Mouse (Mus musculus): ENCODE measurements around the gene Timp3. TPM values are rescaled to one million over a fixed set of nuclear protein-coding genes. Genes with fewer than 3 reads are reported as not detected.
A peak's percentile ranks its signal among the peaks of the same experiment; 100 is the strongest.
"Not testable (repeated sequence)": the region's sequence is repeated elsewhere in the genome, so short reads cannot be mapped to it uniquely, and the experiment has no call there.

Gene Timp3
- total RNA-seq, 2 experiments from 2014 or later = 53.4 to 70.4 TPM

DNA sequence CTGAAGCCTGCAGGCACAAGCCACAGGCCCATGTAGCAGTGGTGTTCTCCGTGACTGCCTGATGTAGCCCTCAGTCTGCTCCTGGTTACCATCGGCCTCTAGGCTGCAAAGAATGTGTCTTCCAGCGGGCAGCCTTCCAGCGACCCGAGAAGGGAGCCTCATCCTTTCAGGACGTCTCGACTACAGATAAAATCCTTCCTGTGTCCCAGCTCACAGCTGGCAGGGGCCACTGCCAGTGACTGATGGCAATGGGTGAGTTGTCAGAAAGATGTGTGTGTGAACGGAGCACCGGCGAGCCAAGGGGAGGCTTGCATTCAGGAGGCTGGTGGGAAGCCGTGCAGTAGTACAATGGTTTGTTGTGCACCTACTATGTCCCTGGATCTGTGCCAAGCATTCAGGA lies 75.7 kb downstream of the Timp3 start:
- intact Hi-C loops (cut with DNase I) = no loop called here
- DNase-seq (ENCODE audit: low spot score in 2 of 2) = no peak

DNA sequence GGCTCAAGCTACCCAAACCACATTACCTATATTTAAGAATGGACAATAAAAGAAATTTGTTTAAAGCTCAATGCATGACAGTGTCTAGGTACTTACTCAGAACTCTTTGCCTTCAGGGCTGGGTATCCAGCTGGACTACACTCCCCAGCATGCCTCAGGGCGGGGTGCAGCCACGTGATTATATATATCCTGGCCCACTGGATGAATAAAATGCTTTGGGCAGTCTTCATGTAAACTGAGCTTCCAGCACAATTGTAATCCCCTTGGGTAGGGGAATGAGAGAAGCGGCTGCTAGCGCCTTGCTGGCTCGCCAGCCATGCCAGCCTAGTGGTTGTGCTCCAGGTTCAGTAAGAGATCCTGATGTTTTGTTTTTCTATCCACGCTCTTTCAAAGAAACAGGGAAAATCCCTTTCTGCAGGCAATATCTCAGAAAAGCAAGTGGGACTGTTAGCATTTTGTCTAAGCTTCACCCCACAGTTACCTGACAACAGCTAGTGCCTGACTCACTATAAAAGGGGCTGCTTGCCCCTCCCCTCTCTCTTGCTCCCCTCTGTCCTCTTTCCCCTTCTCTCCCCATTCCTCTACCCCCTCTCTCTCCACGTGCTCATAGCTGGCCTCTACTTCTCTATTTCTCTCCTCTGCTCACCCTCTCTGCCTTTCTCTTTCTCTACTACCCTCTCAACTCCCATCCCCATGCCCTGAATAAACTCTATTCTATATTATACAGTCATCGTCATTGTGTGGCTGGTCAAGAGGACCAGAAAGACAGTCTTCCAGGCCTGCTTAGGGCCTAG lies 76.4 kb downstream of the Timp3 start:
- intact Hi-C loops (cut with DNase I) = no loop called here
- no peak for DNase-seq (ENCODE audit: low spot score in 2 of 2)

DNA sequence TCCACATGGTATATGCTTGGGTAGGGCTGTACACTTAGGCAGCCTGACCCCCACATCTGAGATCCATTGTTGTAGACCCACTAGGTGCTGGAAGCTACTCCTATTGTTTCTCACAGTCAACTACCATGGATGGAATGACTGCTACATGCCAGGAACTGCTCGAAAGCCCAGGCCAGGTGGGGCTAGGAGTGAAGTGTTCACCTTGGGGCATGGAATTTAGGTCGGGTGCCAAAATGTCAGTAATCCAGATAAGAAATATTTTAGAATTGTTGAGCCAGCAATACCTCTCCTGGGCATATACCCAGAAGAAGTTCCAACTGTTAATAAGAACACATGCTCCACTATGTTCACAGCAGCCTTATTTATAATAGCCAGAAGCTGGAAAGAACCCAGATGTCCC lies 78.6 kb downstream of the Timp3 start:
- intact Hi-C loops (cut with DNase I); DNase-seq (ENCODE audit: low spot score in 2 of 2): not testable (repeated sequence)

GRCm38 (mm10) chr10:86380626-86381025 lies 80.5 kb downstream of the Timp3 start:
- intact Hi-C loops (cut with DNase I) = no loop called here
- no peak for DNase-seq (ENCODE audit: low spot score in 2 of 2)

GRCm38 (mm10) chr10:86381150-86381921 lies 81.2 kb downstream of the Timp3 start:
- DNase-seq (ENCODE audit: low spot score in 2 of 2) = no peak
- intact Hi-C loops (cut with DNase I) = no loop called here

DNA sequence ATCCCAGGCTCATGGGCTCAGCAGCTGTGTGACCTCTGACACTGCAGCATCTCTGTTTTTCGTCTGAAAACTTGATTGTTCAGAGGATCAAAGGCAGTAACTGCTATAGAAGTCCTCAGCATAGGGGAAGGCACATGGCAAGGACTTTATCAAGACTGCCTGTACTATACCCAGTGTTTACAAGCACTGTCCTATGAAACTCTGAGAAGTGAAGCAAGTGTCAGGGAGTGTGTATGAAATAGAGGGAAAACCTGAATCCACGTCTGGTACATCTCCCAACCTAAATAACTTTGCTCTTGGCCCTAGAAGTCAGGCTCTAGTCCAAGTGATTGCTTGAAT lies 81.7 kb downstream of the Timp3 start:
- intact Hi-C loops (cut with DNase I) = no loop called here
- no peak for DNase-seq (ENCODE audit: low spot score in 2 of 2)

GRCm38 (mm10) chr10:86384655-86385054 lies 84.5 kb downstream of the Timp3 start:
- intact Hi-C loops (cut with DNase I) = loop anchor here (5.0 kb wide), 1 partner anchor 53 kb away; no protein-coding TSS in a partner anchor
- no peak for DNase-seq (ENCODE audit: low spot score in 2 of 2)

- DNase-seq (ENCODE audit: low spot score in 2 of 2) = no peak
- intact Hi-C loops (cut with DNase I) = loop anchor here (5.0 kb wide), 1 partner anchor 52 kb away; no protein-coding TSS in a partner anchor
Measured at GRCm38 (mm10) chr10:86385656-86386055, 85.5 kb downstream of the Timp3 start.

GRCm38 (mm10) chr10:86386232-86386631 lies 86.1 kb downstream of the Timp3 start:
- no peak for DNase-seq (ENCODE audit: low spot score in 2 of 2)

DNA sequence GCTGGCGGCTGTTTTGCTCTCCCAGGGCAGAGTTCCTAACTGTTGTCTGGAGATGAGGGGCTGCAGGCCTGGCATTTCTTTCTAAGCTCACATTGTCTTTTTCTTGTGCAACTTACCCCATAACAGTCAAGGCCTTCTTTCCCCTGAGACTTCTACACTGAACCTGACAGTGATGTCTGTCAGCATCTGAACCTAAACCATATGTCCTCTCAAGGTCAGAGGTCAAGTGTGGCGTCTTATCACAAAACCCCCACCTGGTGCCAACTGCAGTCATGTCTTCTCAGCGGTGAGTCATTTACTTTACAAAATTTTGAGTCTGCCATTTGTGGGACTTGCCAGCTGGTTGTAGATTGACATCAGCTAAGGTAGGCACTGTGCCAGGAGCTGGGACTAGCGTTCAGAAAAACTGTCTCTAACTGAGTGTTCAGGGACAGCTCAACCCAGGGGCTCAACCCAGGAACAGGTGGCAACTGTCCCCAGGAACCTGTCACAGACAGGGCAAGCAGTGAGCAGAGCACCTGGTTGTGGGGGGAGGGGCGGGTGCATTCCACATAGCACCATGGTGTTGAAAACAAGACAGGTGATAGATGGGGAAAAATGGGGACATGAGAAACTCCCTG lies 87.8 kb downstream of the Timp3 start:
- peak in 1 of 2 experiments; percentile 18 for DNase-seq (ENCODE audit: low spot score in 2 of 2)
- intact Hi-C loops (cut with DNase I) = loop anchor here (5.0 kb wide), 1 partner anchor 49 kb away; no protein-coding TSS in a partner anchor

More at GRCm38 (mm10) chr10:86386232-86386631, 86.1 kb downstream of the Timp3 start:
- intact Hi-C loops (cut with DNase I) = loop anchor here (5.0 kb wide), 1 partner anchor 51 kb away; no protein-coding TSS in a partner anchor

GRCm38 (mm10) chr10:86388803-86389202 lies 88.6 kb downstream of the Timp3 start:
- intact Hi-C loops (cut with DNase I) = loop anchor here (5.0 kb wide), 1 partner anchor 48 kb away; no protein-coding TSS in a partner anchor
- DNase-seq (ENCODE audit: low spot score in 2 of 2) = peak; percentile 46 to 60

DNA sequence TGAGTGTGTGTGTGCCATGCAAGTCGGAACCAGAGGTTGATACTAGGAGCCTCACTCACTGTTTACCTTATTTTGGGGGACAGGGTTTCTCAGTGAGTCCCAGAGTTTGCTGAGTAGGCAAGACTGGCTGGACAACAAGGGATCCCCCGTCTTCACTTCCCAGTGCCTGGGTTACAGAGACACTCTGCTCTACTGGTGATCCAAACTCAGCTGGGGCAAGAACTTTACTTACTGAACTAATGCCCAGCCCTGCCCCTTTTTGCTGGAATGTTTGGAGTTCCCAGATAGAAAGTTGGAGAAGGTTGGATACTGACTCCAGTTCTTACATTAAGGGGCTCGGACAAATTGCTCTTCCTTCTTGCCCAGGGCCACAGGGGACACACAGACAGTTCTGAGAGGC lies 89.2 kb downstream of the Timp3 start:
- intact Hi-C loops (cut with DNase I) = loop anchor here (5.0 kb wide), 1 partner anchor 48 kb away; no protein-coding TSS in a partner anchor
- DNase-seq (ENCODE audit: low spot score in 2 of 2) = no peak

- DNase-seq (ENCODE audit: low spot score in 2 of 2) = no peak
Measured at GRCm38 (mm10) chr10:86389913-86390312, 89.7 kb downstream of the Timp3 start.

GRCm38 (mm10) chr10:86392399-86392798 lies 92.2 kb downstream of the Timp3 start:
- no peak for DNase-seq (ENCODE audit: low spot score in 2 of 2)
- intact Hi-C loops (cut with DNase I) = no loop called here

More at GRCm38 (mm10) chr10:86389913-86390312, 89.7 kb downstream of the Timp3 start:
- intact Hi-C loops (cut with DNase I) = loop anchor here (5.0 kb wide), 1 partner anchor 47 kb away; no protein-coding TSS in a partner anchor

DNA sequence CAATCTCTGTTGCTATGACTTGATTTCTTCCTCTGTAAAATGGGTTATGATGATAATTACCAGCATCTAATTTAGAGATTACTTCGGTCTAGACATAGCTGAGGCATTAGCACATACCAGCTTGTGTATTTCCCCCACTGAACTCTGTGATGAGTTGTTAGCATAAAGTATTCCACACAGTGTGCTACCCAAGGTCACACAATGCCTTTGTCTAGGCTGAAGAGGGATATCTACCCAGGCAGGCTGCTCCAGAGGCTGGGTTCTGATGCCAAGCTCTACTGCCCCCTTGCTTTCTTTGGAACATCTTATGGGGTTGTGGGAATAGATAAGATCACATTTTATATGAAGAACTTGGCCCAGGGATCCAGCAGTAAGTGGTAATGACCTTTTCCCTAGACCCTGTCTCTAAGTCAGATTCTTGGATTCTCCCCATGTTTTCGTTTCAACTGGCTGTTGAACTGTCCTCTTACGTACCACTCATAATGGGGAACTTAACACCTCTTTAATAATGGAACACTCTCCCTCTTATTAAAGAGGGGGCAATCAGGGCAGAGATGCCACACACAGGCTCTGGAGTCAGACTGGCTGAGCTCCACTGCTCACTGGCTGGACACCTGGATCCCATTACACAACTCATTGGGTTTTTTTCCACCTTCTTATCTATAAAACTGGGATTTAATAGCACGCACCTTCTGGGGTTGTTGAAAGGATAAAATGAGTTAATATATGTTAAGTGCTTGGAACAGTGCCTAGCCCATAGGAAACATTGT lies 97.6 kb downstream of the Timp3 start:
- no peak for DNase-seq (ENCODE audit: low spot score in 2 of 2)
- intact Hi-C loops (cut with DNase I) = no loop called here

GRCm38 (mm10) chr10:86398347-86398720 lies 98.2 kb downstream of the Timp3 start:
- DNase-seq (ENCODE audit: low spot score in 2 of 2) = no peak
- intact Hi-C loops (cut with DNase I) = no loop called here
